Mouse (Mus musculus) urinary bladder, postnatal 10 days (tissue): ENCODE measurements at regions not wholly inside any gene's neighbourhood (a gene's known extent, or its start where the extent isn't known, plus 50 kb on each side); places are given as distances from the start of the nearest gene placed in this dataset.
A peak's percentile ranks its signal among the peaks of the same experiment; 100 is the strongest.

ENCODE experiments used
- DNase-seq: peaks from one replicate; pipeline ENCODE4 v3.0.0; 2022; ENCODE audit warnings: low spot score

- DNase-seq: no peak
Measured at GRCm38 (mm10) chr11:20462076-20462475, 81.0 kb upstream of the Sertad2 start.

GRCm38 (mm10) chr11:20463173-20463681 is 79.8 kb upstream of the Sertad2 start:
- no peak for DNase-seq

- DNase-seq: no peak
Measured at GRCm38 (mm10) chr11:20464564-20464963, 78.5 kb upstream of the Sertad2 start.

DNA sequence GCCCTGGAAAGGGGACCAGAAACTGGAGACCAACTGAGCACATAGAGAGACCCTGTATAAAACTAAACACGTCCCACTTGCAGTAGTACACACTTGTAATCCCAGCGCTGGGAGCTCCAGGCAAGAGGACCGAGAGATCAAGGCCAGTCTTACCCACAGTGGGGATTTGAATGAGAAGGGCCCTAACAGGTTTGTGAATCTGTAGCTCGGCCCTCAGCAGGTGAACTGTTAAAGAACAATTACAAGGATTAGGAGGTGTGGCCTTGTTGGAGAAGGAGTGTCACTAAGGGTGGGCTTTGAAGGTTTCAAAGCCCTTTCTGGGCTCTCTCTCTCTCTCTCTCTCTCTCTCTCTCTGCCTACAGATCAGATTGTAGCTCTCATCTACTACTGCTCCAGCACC is 76.5 kb upstream of the Sertad2 start:
- DNase-seq: no peak

DNA sequence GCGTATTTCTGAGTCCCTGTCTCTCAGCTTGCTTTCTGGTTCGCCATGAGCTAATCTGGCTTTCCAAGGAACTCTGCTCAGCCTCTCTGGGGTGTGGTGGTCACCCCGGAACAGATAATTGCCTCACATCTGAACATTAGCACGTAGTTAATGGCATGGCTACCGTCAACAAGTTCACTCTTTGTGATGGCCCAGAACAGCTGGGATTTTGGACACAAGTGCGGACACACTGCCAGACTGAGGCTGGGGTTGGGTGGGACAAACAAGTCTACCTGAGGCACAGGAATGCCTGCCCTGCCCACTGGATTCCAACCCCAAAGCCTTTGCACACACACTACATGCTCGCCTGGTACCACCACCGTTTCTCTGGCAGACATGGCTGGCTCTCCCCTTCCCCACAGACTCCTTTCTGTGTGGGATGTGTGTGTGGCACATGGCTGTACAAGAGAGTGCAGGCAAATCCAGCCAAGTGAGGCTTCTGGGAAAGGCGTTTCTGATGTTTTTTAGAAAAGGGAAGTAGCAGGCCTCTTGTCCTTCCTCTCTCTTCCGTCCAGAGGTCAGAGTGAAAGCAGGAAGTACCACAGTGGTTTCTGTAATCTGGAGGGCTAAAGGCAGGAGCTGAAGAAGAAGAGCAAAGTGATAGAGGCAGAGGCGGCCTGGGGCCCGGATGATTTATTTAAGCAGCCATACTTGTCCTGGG is 74.6 kb upstream of the Sertad2 start:
- no peak for DNase-seq

DNA sequence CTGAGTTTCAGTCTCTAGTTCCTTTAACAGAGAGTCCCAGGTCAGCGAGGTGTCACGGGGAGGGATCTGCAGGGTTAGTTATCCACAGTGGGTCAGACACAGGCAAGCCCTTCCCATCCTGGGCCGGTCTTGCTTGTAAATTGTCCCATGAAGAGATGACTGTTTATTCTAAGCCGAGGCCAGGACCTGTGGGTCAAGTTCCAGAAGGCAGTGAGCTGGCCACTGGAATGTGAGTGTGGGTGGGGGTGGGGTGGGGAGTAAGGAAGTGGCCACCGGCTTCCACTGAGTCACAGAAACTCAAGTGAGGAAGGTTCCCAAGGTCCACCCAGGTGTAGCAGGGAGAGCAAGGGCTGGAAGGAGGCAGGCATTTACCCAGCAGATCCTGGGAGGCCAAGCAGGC is 73.7 kb upstream of the Sertad2 start:
- DNase-seq: no peak

DNA sequence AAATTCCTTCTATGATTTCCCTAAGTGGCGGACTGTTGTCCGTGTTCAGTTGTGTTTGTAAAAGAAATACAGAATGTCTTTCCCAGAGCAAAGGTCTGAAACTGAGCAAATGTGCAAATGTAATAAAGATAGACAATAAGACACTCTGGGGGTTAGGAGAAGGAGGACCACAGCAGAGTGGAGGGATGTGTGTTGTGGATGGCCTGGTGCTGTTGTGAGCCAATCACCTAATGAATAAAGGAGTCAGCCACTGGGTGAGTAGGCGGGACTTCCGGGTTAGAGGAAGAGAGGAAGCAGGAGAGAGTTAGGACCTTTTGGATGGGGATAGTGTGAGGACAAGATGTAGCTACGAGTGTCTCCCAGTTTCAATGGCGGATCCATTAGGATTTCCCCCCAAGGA is 72.7 kb upstream of the Sertad2 start:
- DNase-seq: no peak

GRCm38 (mm10) chr11:20472336-20472735 is 70.7 kb upstream of the Sertad2 start:
- no peak for DNase-seq

- DNase-seq: no peak
Measured at GRCm38 (mm10) chr11:20475629-20476028, 67.4 kb upstream of the Sertad2 start.

GRCm38 (mm10) chr11:20476494-20476893 is 66.6 kb upstream of the Sertad2 start:
- no peak for DNase-seq

GRCm38 (mm10) chr11:20477183-20478037 is 65.6 kb upstream of the Sertad2 start:
- peak; percentile 27 for DNase-seq

DNA sequence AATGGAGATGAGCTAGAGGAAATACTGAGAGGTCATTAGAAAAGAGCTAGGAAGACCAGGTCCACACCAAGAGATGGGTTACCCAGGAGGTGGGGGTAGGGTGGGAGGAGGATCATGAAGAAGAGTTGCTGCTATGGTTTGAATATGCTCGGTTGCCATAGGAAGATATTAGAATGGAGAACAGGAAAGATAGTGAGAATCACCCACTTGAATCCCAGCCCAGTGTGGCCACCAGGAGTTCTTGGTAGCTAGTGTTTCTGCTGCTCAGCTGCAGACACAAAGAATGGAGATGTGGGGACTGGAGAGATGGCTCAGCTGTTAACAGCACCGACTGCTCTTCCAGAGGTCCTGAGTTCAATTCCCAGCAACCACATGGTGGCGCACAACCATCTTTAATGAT is 62.4 kb upstream of the Sertad2 start:
- DNase-seq: no peak

DNA sequence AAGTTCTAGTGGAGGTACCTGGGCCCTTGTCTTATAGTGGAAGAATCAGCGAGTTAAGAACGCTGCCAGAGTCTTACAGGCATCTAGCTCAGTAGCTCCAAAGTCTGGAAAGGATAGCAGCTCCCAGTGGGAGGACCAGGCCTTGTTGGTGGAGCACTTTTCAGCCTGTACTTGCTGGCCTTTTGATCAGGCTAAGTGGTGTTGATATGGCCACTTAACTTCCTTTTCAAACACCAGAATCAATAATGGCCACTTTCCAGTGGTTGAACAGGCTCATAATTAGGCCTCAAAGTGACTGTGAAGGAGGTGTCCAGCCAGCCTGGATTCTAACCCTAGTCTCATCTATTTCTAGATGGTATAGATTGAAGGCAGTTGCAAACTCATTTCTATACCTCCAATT is 57.7 kb upstream of the Sertad2 start:
- DNase-seq: no peak
